Comparison of ENCODE assay signal across 17 mouse cellular contexts in genomic region chr16:44132300-44132699, GRCm38 (mm10).
"Had no signal": no experiment of that assay in that cellular context is flagged by ENCODE, and none has a peak within 500 bp of the region (broad histone marks: within the 10 kb centered on the region; RNA-seq: fewer than 3 reads in every experiment).

No protein-coding gene starts in this region.

- H3K27me3 ChIP-seq: lung, embryonic 15.5 days; midbrain, embryonic 12.5 days; neural tube, embryonic 13.5 days; neural tube, embryonic 15.5 days; stomach, embryonic 15.5 days had no signal

- H3K9ac ChIP-seq: liver, postnatal 0 days; lung, embryonic 15.5 days; midbrain, embryonic 12.5 days; neural tube, embryonic 13.5 days; neural tube, embryonic 15.5 days; stomach, embryonic 15.5 days had no signal

- DNase-seq: liver, postnatal 0 days; lung, adult 2 months; lung, postnatal 10 days; midbrain, embryonic 14.5 days; right cerebral cortex, postnatal 14 days; thymus, adult 2 months; thymus, postnatal 25 days; thymus, postnatal 4 days had no signal

- H3K4me2 ChIP-seq: lung, embryonic 15.5 days; midbrain, embryonic 12.5 days; neural tube, embryonic 13.5 days; neural tube, embryonic 15.5 days; stomach, embryonic 15.5 days had no signal

- H3K36me3 ChIP-seq: lung, embryonic 15.5 days; midbrain, embryonic 10.5 days; midbrain, embryonic 12.5 days; neural tube, embryonic 13.5 days; neural tube, embryonic 15.5 days; stomach, embryonic 15.5 days had no signal

- ATAC-seq: liver, postnatal 0 days; midbrain, embryonic 16.5 days had no signal

- H3K9me3 ChIP-seq: lung, embryonic 15.5 days; midbrain, embryonic 10.5 days; midbrain, embryonic 12.5 days; neural tube, embryonic 13.5 days; neural tube, embryonic 15.5 days; stomach, embryonic 15.5 days had no signal

- H3K27ac ChIP-seq: lung, embryonic 15.5 days; midbrain, embryonic 10.5 days; midbrain, embryonic 12.5 days; neural tube, embryonic 13.5 days; neural tube, embryonic 15.5 days; stomach, embryonic 15.5 days; stomach, postnatal 0 days had no signal

- H3K4me1 ChIP-seq: midbrain, embryonic 10.5 days; midbrain, embryonic 12.5 days had no signal

- H3K4me3 ChIP-seq: lung, embryonic 15.5 days; midbrain, embryonic 10.5 days; midbrain, embryonic 12.5 days; myocyte; neural tube, embryonic 13.5 days; neural tube, embryonic 15.5 days; stomach, embryonic 15.5 days had no signal
